Mouse (Mus musculus) limb, embryonic 11.5 days (tissue): ENCODE measurements at regions not wholly inside any gene's neighbourhood (a gene's known extent, or its start where the extent isn't known, plus 50 kb on each side); places are given as distances from the start of the nearest gene placed in this dataset.

Experiments
- ATAC-seq: fragments of 200-750 bp; cut with Nextera tagmentation; 2 replicates; pipeline ENCODE4 v1.8.0; 2017; ENCODE audit warnings: low read depth; ENCODE audit not compliant: insufficient number of reproducible peaks, low FRiP score, low TSS enrichment
- DNase-seq: peaks from one replicate; pipeline ENCODE4 v3.0.0-alpha.2; 2015; ENCODE audit warnings: low spot score
- H3K27ac ChIP-seq: fragments of 300-500 bp; sonication (generic); replicated peaks from 2 replicates; pipeline ENCODE4 v1.5.1; 2014; ENCODE audit warnings: low read depth, mild to moderate bottlenecking, low read length
- H3K27me3 ChIP-seq: fragments of 300-500 bp; sonication (generic); 2 replicates; pipeline ENCODE4 v1.6.1; 2014; ENCODE audit warnings: mild to moderate bottlenecking, low read length, mixed read lengths; ENCODE audit not compliant: control insufficient read depth, insufficient read depth
- H3K36me3 ChIP-seq: fragments of 300-500 bp; sonication (generic); 2 replicates; pipeline ENCODE4 v1.6.1; 2014; ENCODE audit warnings: mild to moderate bottlenecking, low read length, moderate library complexity, mixed read lengths; ENCODE audit not compliant: control insufficient read depth, insufficient read depth
- H3K4me1 ChIP-seq: fragments of 300-500 bp; sonication (generic); 2 replicates; pipeline ENCODE4 v1.6.1; 2014; ENCODE audit warnings: low read length, mixed read lengths; ENCODE audit not compliant: control insufficient read depth, insufficient read depth
- H3K4me2 ChIP-seq: fragments of 300-500 bp; sonication (generic); 2 replicates; pipeline ENCODE4 v1.6.1; 2014; ENCODE audit warnings: low read depth, mild to moderate bottlenecking, moderate library complexity; ENCODE audit not compliant: severe bottlenecking
- H3K4me3 ChIP-seq: fragments of 300-500 bp; sonication (generic); 2 replicates; pipeline ENCODE4 v1.5.1; 2014; ENCODE audit warnings: low read depth, low read length
- H3K9ac ChIP-seq: fragments of 300-500 bp; sonication (generic); 2 replicates; pipeline ENCODE4 v1.6.1; 2014; ENCODE audit warnings: mild to moderate bottlenecking, low read length
- H3K9me3 ChIP-seq: fragments of 300-500 bp; sonication (generic); 2 replicates; pipeline ENCODE4 v1.6.1; 2016; ENCODE audit warnings: low read length; ENCODE audit not compliant: control insufficient read depth
- WGBS: fragments of 180-500 bp; shearing (Covaris S2); extraction: QIAGEN DNeasy Blood & Tissue Kit; methylation state at CpG from one replicate; pipeline ENCODE4 v1.1.7; 2014; 5-methylcytosine and 5-hydroxymethylcytosine counted together

- Histone ChIP-seq H3K9ac (no peak overlapping the region), H3K4me2 (no peak overlapping the region), H3K4me3 (no peak overlapping the region), H3K27ac (no peak overlapping the region), H3K9me3 (no peaks in the 10 kb centered on the region), H3K27me3 (no peaks in the 10 kb centered on the region), H3K4me1 (no peaks in the 10 kb centered on the region), H3K36me3 (no peaks in the 10 kb centered on the region)
- WGBS: 81% methylated on average over 4 of the region's 4 CpGs
- ATAC-seq: no peak
- DNase-seq: no peak
Observed at GRCm38 (mm10) chr14:92372885-92373284, 1517.6 kb downstream of the Pcdh9 start.

DNA sequence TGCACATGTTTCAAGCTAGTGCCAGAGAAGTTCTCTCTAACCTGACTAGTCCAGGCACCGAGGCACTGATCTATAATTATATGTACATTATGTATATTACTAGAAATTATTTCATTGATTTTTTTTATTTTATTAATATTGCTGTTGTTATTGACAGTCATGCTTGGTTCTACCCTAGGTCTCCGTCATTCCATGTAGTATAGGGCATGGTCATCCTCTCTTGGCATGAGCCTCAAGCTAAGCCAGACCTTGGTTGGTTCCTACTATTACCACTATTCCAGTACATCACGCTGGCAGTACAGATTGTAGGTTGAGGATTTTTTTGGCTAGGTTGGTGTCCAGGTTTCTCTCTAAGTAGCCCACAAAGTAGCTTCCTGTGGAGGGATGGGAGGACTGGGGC lies 1518.0 kb downstream of the Pcdh9 start:
- Histone ChIP-seq H3K9ac (no peak overlapping the region), H3K9me3 (no peaks in the 10 kb centered on the region), H3K36me3 (no peaks in the 10 kb centered on the region), H3K27me3 (no peaks in the 10 kb centered on the region), H3K4me2 (no peak overlapping the region), H3K4me1 (no peaks in the 10 kb centered on the region), H3K27ac (no peak overlapping the region), H3K4me3 (no peak overlapping the region)
- 89% methylated on average over 3 of the region's 3 CpGs for WGBS
- ATAC-seq (peak; percentile 51; the same call in 1 of the 2 replicates), DNase-seq (no peak)
